Mouse (Mus musculus): Measurements from ENCODE around the gene Adamts15.

Gene Adamts15

GRCm38 (mm10) chr9:30921261-30922103 lies 770 bp downstream of the Adamts15 start:
- no peak for DNase-seq (ENCODE audit: low spot score in 2 of 2)

DNA sequence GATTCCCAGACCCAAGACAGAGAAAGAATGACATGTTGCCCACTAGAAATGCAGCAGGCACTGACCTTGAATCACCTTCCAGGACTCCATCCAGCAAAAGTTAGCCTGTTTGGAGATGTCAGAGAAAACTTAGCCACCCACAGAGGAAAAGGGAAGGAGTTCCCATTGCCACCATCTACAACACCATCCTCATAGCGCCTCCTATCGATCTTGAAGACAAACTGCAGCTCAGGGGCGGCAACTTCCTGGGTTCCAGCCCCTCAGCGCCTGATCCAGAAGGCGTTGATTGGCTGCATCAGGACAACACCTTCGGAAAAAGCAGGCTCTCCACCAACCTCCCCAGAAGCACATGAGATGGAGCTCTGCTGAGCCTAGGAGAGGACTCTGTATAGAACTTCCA lies 1.5 kb downstream of the Adamts15 start:
- DNase-seq (ENCODE audit: low spot score in 2 of 2), result no peak

- no peak for DNase-seq (ENCODE audit: low spot score in 2 of 2)
Measured at GRCm38 (mm10) chr9:30919686-30920085, 2.6 kb downstream of the Adamts15 start.

DNA sequence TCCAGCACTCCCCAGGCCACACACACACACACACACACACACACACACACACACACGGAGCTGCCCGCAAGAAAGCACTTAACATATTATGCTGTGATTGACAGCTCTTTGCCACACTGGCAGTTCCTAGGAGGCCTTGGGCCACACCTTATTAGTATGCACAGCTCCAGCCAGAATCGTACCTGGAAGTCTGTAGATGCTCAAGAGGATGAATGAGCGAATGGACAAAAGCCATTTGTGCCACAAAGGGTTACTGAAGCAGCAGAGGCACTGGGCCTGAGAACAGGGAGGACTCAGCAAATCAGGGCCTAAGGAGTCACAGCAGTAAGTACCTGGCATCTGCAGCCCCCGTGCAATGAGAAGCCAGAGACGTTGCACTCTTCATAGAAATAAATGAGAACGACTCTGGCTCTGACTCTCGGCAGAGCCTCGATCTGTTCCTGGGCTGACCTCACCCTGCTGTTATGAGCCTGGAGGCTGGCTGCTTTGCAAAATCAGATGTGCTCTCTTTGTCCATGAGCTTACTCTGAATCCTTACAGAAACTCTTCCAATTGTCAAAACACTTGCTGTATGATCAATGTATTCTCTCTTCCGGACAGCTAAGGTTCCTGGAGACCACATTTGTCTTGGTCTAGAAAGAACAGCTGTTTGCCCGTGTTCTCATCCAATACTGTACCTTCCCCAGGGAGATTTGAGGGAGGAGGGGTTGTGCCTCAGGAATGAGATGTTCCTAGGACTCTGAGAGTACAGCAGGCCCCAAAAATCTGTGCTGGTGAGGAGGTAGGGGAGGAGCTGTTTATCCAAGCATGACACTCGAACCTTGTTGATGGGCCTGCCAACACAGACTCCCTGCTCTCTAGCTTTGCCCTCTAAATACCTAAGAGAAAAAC lies 3.5 kb downstream of the Adamts15 start:
- no peak for DNase-seq (ENCODE audit: low spot score in 2 of 2)

GRCm38 (mm10) chr9:30916266-30916968 lies 5.8 kb downstream of the Adamts15 start:
- DNase-seq (ENCODE audit: low spot score in 2 of 2), result no peak

- no peak for DNase-seq (ENCODE audit: low spot score in 2 of 2)
Measured at GRCm38 (mm10) chr9:30914241-30914640, 8.0 kb downstream of the Adamts15 start.

DNA sequence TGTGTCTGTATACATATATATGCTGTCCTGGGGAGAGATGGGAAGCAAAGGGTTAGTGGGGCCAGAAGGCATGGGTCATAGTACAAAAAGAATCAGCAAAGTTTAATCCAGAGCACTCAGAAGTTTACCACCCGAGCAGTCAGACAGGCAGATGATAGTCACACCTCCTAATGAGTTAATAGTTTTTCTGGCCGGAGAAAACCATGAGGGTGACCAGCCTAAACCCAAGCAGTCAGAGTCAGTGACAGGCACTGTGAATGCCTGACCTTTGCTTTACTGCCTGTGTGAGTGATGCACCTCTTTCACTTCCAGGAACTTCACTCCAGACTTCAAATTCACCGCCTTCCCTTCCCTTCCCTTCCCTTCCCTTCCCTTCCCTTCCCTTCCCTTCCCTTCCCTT lies 8.8 kb downstream of the Adamts15 start:
- no peak for DNase-seq (ENCODE audit: low spot score in 2 of 2)

DNA sequence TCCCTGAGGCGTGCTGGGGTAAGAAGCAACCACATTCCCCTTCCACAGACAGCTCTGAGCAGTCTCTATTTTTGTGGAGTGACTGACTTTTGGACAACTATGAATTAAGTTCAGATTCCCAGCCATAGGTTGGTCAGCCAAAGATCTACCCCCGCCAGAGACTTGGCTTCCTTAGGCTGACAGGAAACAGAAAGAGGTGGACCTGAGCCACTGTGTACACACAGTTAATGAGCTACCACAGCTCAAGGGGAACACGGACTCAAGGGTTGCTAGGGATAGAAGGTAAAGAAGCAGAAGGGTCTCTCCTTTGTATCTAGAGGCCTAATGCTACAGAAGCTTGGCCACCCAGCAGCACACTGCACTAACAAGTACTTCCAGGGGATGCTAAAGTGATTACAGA lies 10.1 kb downstream of the Adamts15 start:
- no peak for DNase-seq (ENCODE audit: low spot score in 2 of 2)

DNA sequence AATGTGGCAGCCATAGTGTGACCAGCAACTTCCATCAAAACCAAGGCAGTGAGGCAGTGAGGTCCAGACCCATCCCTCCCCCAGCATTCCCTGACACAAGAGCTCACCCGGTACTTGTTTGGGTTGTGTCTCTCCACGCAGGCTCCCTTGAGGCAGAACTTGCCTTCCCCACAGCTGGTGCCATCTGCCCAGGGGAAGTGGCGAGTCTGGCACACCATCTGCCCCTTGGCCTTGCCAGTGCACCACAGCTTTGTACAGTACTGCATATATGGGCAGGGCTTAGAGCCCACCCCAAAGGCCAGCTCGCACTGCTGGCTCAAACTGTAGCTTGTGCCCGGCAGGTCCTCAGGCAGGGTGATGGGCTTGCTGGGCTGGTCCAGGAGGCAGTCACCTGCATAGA lies 11.8 kb downstream of the Adamts15 start:
- no peak for DNase-seq (ENCODE audit: low spot score in 2 of 2)

DNA sequence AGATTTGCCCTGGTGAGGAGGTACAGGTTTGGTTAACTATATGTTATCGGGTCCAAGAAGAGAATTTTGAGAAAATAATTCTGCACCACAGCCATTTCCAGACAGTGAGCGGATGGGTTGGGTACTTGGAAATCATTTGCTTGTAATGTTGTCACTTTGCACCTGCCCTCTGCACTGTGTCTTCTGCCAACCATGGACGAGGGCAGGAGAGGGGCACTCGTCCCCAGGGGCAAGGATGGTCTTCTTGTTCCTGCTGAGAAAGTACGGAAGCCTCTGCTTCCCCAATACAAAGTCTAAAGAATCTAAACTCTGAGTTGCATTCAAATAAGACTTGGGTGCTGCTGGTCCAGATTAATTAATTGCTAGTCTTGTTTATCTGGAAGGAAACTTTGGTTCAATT lies 13.3 kb downstream of the Adamts15 start:
- DNase-seq (ENCODE audit: low spot score in 2 of 2), result no peak

DNA sequence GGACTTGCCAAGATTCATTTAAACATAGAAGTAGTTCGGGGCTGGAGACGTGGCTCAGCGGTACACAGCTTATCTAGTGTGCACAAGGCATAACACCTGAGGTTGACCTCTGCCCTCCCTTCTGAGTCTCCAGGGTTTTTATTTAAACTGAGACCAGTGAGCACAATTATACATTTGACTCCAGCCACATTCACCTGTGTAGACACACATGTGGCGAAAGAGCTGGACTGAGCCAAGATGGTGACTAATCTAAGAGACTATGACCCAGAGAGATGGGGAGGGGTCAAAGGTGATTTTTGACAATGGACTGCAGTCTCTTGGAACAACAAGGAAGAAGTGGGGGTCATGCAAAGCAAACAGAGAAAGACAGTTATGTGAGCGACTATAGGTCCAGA lies 14.0 kb downstream of the Adamts15 start:
- no peak for DNase-seq (ENCODE audit: low spot score in 2 of 2)

DNA sequence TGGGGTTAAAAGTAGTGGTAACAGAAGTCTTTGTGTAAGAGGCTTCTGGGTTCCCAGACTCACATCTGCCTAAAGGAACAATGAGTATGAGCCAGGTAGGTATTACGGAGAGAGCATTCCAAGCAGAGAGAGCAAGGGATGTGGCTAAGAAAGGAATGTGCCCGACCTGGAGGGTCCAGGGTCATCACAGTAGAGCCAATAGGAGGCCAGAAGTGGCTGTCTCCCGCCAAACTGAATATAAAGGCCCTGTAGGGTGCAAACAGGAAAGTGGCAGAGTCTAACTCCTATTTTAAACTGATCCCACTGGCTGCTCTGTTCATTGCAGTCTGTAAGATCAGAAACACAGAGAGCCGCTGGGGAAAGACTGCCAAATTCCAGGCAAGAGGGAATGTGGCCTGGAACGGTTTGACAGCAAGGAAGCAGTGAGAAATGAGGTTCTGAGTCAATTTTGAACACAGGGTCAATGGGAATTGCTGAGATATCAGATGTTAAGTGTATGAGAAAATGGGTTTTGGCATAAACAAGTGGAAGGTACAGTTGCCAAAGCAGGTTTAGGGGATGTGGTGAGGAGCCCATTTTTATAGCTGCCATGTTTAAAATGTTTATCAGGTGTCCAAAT lies 14.5 kb downstream of the Adamts15 start:
- no peak for DNase-seq (ENCODE audit: low spot score in 2 of 2)

DNA sequence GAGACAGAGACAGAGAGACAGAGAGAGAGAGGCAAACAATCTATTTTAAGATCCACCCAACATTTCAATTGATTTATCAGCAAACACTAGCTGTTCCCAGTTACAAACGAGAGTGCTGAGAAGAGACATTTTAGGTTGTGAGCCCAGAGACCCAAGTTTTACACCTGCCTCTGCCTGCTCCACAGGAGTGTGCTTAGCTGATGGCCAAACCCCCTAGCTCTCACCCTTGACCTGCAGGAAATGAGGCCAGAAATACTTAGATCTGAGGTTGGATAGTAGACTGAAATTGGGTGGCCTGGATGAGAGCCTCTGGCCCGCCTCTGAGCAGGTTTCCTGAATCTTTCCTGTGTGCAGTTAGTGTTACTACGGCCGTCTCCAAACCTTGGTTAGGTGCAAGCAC lies 15.8 kb downstream of the Adamts15 start:
- no peak for DNase-seq (ENCODE audit: low spot score in 2 of 2)

DNA sequence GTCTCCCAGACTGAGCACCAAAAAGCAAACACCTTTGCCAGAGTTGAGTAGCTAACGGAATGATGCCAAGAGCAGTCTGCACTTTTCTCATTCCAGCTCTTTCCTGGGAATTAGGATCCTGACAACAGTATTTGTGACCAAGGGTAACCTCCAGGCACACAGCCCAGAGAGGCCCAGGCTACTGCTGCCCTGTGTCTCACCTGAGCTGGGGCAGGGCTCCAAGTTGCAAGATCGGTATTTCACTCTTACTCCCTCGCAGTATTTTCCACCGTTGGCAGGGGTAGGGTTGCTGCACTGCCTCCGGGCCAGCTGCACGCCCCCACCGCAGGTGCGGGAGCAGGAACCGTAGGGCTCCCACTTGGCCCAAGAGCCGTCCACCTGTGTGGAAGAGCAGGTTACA lies 16.4 kb downstream of the Adamts15 start:
- DNase-seq (ENCODE audit: low spot score in 2 of 2), result no peak

GRCm38 (mm10) chr9:30903266-30903665 lies 19.0 kb downstream of the Adamts15 start:
- DNase-seq (ENCODE audit: low spot score in 2 of 2), result no peak

DNA sequence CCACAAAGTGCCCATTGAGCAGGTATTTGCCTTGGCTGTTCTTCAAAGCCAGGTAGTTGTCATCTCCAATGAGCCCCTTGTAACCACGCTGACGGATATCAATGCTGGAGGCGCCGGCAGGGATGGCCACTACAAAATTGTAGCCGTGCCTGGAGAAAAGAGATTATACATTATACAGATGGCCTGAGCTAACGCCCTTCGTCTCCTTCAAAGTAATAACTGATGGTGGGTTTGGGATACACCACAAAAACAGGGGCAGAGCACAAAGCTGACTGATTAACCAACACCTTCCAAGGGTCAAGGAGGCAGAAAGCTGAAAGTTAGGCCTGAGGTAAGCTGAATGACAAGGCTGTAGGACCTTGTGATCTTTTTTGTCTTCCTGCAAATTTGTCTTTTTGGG lies 19.6 kb downstream of the Adamts15 start:
- no peak for DNase-seq (ENCODE audit: low spot score in 2 of 2)

DNA sequence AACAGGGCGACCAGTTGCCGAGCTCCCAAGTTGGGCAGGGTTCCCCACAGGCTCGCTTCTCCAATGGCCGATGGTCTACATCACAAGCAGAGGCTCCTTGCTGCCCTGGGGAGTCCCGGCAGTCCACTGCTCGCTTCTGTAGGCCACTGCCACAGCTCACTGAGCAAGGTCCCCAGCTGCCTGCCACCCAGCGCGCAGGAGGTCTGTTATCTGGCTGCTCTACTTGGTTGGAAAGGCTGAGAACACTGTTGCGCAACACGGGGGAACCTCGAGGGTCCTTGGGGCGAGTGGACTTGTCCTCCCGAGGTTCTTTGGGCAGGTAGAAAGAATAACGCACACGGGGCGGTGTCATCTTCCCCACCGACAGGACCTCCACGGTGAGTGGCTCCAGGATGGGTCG lies 20.1 kb downstream of the Adamts15 start:
- DNase-seq (ENCODE audit: low spot score in 2 of 2), result no peak

- DNase-seq (ENCODE audit: low spot score in 2 of 2), result no peak
Measured at GRCm38 (mm10) chr9:30897169-30897568, 25.1 kb downstream of the Adamts15 start.

GRCm38 (mm10) chr9:30896752-30897151 lies 25.5 kb downstream of the Adamts15 start:
- DNase-seq (ENCODE audit: low spot score in 2 of 2), result peak in 1 of 2 experiments; percentile 28

GRCm38 (mm10) chr9:30895618-30896017 lies 26.6 kb downstream of the Adamts15 start:
- no peak for DNase-seq (ENCODE audit: low spot score in 2 of 2)

- DNase-seq (ENCODE audit: low spot score in 2 of 2), result no peak
Measured at GRCm38 (mm10) chr9:30886276-30886675, 36.0 kb downstream of the Adamts15 start.

DNA sequence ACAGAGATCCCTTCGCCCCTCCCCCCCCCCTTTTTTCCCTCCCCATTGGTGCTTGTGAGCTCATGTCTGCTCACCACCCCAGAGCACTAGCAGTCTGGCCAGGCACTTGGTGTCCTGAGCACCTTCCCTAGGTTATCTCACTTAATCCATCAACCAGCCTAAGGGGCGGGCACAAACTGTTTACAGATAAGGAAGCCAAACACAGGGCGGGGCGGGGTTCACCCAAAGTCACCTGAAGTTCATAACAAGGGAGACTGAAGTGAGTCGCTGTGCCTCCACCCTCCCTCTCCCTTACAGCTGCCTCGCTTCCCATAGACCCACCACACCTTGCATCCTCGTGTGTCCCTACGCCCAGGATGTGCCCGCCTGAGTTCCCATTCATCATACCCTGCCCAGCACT lies 41.7 kb downstream of the Adamts15 start:
- no peak for DNase-seq (ENCODE audit: low spot score in 2 of 2)

Measured in frontal cortex, postnatal 36 days (tissue).